Mouse (Mus musculus): ENCODE measurements at regions not wholly inside any gene's neighbourhood (a gene's known extent, or its start where the extent isn't known, plus 50 kb on each side); places are given as distances from the start of the nearest gene placed in this dataset.

GRCm38 (mm10) chr19:6611921-6612320, 69.1 kb upstream of the Slc22a12 start:
- TF ChIP-seq CTCF (IDR thresholded peaks at IDR 0.05; ENCODE audit: low read depth) (no peak), EP300 (optimal IDR thresholded peaks at IDR 0.05) (no peak)
